Mouse (Mus musculus) erythroblast, adult 5-6 weeks (primary cell): ENCODE measurements around the gene Susd4. TPM values are rescaled to one million over a fixed set of nuclear protein-coding genes. Genes with fewer than 3 reads are reported as not detected.

Experiments used
- ATAC-seq: replicated peaks from 2 replicates; pipeline ENCODE4 v1.8.0; 2016; ENCODE audit warnings: moderate number of reproducible peaks, mild to moderate bottlenecking, moderate TSS enrichment, inconsistent platforms; ENCODE audit not compliant: poor library complexity, low FRiP score, severe bottlenecking
- total RNA-seq, 2 experiments: library from RNA; stranded (forward) in 1 of 2; stranded (reverse) in 1 of 2; fragments of 150-400 nt in 1 of 2; fragments of 200-764, 138-1000 nt in 1 of 2; gene quantifications; 2 replicates each; pipeline versions ENCODE4 v1.2.3 to v1.2.4; 2015 to 2017; ENCODE audit warnings: low replicate concordance in 2 of 2

Gene Susd4
- total RNA-seq, 2 experiments from 2014 or later = not detected

DNA sequence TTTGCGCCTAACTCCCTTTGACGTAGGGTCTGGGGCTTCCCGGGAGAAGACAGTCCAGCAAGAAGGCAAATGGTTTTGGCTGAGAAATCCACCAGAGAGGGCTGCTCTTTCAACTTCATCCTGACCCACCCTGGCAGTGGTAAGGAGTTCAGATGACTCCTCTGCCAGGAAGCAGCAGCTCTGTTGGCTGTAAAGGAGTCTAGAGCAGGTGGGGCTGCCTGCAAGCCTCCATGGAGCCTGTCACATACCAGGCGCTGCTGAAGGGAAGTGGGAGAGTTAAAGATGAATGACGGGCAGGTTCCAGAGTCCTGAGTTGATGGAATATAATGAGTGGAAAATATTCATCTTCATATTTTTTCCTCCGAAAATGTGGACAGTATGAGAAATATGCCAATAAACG lies 20.1 kb downstream of the Susd4 start:
- no peak for ATAC-seq

DNA sequence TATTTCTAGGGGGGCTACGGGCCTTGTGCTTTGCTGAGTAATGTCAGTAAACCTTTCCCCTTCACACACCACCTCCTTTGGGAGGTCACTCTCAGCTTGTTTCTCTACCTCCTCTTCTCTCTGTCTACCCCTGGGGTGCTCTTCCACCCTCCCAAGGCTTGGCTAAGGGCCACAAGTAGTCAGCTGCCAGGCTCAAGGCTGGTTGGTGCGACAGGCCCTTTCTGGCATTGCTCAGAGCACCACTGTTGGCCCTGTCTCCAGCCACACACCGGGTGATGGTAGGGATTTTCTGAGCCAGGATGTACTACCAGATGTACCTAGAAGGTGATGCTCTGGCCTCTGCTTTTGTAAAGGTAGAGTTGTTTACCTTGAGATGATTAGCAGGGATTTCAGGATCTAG lies 21.1 kb downstream of the Susd4 start:
- no peak for ATAC-seq

DNA sequence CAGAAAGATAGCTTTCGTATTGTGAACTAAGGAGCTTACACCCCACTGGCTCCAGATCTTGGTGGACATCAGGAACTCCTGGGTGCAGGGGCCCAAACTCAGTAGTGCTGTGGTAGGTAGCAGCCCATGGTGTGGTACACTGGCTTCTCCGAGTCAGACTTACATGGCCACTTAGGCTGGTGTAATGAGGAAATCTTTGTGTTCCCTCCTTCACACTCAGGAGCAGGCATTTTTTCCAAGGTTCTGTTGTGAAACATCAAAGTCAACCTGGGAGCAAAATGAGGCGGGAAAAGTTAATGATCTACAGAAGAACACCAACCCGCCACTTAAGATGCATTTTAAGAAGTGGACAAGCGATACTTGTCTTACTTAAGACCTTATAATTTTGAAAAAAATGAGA lies 21.8 kb downstream of the Susd4 start:
- no peak for ATAC-seq

DNA sequence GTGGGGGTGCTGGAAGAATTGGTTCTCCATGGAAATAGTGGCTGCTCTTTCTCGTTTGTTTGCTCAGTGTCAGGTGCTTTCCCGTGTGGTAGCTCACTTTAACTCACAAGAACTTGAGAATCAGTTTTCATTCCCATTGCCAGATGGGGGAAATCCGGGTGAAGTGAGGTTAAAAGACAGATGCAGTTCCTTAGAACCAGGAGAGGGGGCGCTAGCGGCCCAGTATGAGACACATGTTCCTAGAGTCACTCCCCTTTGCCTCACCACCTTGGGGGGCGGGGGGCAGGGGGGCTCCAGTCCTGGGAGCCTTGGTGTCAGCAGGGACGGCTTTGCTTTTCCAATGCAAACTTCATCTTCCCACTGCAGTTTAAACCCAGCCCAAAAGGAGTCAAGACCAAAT lies 23.4 kb downstream of the Susd4 start:
- ATAC-seq = no peak

DNA sequence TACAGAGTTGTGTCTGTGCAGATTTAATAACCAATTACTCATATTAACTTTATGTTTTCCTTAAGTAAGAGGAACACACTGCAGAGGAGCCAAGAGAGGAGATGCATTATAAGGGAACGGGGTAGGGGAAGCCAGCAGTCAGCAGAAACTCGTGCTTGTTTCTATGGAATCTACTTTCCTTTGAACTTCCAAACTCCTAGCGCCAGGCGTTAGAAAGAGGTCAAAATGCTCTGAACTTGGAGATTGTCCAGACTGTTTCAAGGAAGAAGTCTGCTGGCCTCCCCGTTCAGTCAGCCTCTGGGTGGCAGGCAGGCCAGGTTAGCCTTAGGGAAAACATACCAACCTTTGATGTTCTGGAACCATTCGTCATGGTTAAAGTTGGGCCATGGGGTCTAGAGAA lies 25.2 kb downstream of the Susd4 start:
- no peak for ATAC-seq

DNA sequence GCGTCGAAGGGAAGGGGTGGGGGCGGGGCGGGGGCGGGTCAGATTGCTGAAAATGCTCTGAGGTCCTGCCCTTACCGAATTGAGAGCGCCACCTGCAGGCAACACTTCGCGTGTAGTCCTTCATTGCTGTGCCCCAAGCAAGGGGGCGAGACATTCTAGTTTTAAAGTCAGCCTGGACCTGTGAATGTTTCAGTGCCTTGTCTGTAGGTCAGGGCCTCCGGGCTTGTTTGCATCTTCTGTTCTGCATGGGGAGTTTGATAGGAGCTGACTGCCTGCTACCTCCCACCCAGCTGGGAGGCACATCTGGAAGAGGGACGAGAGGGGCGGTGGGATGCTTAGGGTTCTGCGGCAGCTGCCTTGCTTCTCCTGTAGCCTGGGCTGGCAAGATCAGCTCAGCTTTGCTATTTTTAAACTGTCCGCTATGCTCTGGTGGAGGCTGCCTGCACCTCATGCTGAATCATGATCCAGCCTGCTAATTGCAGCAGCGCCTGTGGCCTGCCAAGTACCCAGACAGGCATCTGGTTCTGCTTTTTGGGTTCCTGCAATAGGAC lies 28.9 kb downstream of the Susd4 start:
- no peak for ATAC-seq

DNA sequence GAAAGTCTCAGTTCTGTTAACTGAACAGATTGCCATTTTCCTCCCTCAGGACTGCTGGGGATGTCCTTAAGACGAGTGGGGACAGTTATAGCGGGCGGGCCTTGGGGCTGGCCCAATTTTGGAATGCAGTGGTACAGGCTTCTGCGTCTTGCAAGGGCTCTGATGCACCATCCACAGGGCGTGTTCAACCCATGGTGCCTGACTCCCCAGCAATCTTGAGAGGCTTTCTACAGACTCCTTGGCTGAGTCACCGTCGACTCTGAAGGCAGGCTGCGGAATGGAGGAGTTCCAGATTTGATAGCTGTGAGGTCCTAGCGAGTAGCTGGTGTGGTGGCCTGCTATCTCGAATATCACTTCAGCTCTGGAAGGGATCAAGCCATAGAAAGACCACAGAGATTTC lies 30.6 kb downstream of the Susd4 start:
- no peak for ATAC-seq

DNA sequence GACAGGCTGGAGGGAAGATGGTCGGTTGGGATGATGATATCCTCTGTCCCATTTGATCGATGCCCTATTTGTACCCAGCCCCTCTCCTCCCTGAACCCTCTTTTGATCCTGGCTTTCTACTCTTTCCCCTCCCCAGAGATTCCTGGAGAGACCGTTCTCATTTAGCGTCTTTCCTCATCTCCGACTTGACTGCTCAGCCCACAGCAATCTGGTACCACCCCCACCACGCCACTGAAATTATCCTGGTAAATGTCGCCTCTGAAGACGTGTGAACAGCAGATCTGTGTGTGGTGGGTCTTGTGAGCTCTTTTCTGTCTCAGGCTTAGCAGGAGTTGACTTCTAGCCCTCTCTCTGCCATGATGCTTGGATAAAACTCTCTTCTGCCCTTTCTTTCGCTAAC lies 31.0 kb downstream of the Susd4 start:
- no peak for ATAC-seq

DNA sequence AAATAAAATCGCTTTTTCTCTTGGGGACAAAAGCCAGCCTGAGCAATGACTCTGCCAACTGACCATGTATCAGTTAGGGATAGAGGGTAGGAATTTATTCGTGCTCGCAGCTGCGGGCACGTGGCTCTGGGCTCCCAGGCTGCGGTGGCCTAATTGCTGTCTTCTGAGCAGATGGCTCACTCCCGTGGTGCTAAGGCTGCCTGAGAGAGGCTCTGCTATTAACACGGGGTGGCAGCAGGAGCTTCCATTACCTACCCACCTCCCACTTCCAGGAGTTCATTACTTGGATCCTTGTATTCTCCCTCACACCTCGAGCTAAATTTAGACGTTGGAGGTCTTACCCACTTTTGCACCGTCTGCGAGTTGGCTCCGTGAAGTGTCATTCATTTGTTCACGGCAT lies 33.4 kb downstream of the Susd4 start:
- no peak for ATAC-seq

DNA sequence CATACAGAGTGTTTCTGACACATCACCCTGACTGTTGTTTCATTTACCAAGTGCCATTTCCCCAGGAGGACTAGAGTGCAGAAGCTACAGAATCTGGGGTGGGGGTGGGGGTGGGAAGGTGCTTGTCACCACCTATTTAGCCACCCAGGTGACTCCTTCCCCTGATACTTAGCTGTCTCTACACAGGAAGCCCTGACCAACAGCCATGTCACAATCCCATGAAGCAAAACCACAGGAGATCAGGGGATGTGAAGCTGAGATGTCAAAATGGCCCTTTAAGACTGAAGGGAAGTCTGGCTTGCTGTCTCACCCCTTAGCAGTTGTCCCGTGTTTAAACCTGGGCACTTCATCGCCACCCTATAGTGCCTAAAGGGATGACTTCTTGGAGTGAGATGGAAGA lies 37.9 kb downstream of the Susd4 start:
- ATAC-seq = no peak

DNA sequence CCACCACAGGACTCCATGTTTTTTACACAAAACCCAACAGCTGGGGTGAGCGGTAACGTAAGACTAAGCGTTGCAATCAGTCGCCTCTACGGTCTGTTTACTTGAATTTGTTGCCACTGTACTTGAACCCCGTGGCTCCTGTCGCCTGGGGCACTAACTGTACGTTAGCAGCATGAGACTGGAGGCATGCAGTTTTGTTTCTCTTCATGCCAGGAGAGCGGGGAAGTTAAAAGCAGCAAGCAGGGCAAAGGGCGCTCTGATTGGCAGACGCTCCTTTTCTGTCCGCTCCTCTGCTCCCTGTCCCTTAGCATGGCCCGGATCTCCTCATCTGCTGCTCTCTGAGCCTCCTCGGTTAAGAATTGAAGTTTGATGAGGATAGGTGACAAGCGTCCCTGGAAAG lies 39.2 kb downstream of the Susd4 start:
- no peak for ATAC-seq

DNA sequence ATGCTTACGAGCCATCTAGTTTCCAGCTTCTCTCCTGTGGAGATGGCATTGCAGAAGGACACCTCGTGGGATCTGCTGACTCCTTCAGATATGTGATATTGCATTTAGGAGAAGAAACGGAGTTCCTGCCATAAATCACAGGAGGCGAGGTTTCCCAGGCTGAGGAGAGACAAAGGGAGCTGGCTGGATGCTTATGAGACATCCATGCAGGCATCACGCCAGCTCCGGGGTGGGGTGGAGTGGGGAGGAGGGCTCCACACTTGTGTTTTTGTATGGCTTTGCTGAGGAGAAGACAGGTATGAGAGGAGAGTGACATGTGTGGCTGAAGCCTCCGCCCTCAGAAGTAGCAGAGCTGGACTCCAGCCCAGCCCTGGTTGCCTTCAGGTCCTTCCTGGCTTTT lies 50.3 kb downstream of the Susd4 start:
- ATAC-seq = no peak

DNA sequence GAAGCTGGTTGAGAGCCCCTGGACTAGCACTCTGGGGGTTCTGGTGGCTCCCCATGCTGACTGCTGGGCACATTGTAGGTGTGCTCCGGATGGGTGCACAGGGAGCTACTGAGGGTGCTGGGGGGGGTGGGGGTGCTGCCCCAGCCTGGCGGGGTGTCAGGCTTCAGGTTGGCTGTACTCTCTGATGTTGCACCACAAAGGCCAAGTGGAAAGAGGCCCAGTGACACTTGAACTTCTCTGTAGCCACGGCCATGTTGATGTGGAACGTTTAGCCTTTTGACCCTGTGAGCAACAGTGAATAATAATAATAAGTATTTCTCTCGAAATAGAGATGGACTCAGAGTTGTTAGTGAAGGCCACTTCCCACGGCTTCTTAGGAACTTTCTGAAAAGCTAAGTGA lies 50.9 kb downstream of the Susd4 start:
- ATAC-seq = no peak

DNA sequence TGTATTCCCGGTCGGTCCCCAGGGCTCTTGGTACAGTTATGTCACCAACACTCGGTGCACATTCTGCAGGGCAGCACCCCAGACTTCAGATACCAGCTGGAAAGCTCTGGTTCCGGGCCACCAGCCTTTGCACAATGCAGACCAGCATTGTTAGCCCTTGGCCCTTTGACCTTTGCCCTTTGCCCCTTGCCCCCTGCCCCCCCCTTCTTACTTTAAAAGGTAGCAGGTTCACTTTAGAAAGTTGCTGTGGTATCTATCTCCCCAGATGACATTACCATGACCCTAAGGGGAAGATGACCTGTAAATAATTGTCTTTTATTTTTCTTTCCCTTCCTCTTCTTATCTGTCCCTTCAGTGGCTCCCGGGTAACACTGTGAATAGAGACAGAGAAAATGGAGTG lies 53.4 kb downstream of the Susd4 start:
- no peak for ATAC-seq

DNA sequence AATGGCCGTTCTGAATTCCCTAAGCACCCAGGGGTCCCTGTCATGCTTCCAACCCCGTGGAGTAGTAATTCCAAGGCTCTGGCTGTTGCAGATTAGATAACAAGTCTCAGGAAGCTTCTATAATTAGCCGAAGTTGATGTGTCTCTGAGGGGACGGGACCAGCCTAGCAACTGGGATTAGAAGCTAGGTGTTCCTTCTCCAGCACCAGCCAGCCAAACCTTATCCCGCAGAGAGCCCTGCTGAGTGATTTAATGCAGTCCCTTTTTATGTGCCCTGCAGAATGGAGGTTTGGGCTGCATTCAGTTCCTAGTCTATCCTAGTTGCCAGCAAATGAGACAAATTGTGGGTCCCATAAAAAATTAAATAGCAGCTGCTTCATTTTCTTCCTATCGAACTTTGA lies 54.0 kb downstream of the Susd4 start:
- no peak for ATAC-seq

DNA sequence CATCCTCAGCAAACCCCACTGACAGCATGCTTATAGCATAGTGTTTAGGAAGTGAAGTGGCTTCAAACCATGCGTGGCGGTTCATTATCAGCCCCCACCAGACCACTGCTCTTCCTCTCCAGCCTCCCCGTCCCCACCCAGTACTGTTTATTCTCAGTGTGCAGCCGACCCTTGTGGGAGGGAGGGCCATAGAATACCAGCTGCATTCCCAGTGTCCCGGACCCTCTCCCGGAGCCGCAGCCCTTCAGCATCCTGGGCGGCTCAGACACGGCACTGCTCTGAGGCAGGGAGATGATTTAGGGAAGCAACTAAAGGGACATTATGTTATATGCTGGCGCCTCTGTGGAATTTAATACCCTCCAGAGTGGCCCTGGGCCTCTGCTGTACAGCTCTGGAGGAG lies 55.3 kb downstream of the Susd4 start:
- ATAC-seq = no peak

DNA sequence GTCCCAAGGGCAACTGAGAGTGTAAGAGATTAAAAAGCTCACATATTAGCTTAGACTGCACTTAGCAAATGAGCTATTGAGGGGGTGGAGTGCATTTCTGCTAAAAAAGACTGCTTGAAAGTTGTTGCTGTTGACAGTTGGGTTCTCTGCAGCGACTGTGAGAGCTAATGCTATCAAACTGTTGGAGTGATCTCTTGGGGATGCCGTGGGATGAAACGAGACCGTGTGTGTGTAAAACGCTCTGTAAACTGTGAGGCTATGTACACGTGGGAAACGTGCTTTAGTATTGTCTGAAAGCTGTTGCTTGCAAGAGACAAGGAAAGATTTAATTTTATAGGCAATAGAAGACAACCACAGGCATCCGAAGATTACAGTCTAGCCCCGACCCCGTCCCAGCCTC lies 59.1 kb downstream of the Susd4 start:
- no peak for ATAC-seq

DNA sequence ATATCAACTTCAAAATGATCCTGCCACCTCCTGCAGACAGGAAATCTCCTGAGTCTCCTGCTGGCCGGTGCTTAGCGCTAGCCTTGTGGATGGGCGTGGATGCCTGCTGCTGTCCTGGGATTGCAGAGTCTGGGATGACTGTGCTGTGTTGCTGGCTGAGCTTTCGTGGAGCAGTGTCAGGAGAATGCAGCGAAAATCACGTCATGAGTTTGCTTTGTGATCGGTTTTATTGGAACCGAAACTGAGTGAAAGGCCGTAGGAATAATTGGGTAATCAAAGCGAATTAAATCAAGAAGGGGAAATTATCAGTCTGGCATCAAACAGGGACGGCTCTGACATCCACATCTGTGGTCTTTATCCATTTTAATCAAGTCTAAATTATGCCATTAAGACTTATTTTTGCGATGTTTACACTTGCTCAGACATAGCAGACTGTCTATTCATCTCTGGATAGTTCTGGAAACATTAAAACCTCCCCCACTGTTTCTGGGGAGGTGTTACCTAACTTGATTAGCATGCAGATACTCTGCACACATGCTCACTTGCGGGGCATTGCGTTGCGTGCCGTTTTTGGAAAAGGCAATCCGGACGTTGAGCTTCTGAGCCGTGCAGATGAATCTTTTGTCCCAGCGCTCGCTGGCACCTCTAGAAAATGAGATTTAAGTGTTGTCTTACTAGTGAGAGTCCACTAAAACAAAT lies 60.2 kb downstream of the Susd4 start:
- no peak for ATAC-seq

DNA sequence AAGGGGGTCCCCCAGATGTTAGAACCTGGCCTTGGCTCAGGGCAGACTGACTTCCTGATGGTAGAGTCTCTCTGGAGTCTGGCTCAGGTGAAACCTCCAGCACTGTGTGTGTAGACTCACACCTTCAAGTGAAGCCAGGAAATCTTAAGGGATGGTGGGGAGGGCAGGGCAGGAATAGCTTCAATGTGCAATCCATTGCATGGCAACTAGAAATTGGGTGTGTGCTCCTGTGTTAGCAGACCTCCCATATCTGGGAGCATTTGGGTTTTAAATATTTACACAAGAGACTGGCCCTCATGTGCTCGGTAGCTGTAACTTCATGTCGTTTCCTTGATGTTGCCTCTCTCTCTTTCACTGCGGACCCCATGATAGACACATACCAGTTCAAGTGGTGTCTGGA lies 62.9 kb downstream of the Susd4 start:
- no peak for ATAC-seq

DNA sequence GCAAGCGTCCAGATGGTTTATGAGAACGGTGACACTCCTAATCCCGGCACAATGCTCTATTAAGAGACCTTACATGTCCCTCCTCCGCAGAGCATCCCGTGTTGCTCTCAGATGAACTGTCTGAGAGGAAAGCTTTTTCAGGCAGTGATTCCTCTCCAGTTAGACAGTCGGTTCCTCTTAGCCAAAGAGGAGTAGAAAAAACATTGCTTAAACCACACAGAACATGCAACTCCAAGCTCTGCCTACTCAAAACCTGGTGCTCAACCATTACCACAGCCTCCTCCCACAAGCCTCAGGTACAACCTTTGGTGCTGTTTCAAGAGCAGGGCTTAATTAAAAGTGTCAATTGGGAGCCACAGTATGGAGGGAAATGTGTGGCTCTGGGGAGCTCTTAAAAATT lies 74.4 kb downstream of the Susd4 start:
- no peak for ATAC-seq

DNA sequence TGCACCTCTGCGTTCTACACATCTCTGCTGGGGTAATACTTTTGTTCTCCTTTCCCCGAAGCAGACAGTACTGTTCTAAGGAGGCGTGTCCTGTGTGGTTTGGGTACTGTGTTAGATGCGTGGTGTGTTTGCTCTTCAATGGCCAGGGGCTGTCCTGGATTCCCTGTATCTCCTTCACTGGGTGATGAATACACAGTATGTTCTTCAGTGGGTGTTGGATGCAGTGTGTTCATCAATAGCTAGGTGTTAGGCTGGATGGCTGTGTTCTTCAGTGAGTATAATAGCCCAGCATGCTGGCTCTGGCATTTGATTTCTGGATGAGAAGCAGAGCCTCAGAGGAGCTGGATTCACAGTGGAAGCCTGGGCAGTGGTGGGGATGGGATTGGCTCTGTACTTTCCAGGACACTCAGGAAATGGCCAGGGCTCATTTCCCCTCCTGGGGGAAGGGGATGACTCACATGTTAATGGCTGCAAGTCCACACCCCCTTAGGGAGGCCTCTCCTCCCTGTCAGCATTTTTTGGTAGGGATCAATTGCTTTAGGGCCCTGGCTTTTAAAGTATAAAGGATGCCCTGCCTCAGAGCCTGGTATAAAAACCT lies 75.8 kb downstream of the Susd4 start:
- ATAC-seq = no peak

DNA sequence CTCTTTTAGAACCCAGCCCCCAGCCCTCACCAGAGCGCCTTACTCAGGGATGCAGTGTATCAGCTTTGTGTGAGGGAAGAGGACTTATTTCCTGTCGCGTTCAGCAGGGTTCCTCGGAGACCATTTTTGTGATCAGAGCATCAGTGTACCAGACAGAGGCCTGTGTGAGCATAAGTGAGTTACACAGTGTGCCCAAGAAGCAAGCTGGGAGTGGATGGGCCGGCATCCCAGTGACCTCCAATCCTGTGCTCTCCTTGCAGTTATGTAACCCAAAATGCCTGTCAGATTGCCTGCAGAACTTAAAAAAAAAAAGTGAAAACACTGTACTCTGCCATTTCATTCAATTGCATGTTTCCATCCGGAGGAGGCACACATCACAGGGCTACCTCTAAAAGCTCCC lies 76.4 kb downstream of the Susd4 start:
- ATAC-seq = no peak
